Mouse (Mus musculus): Measurements from ENCODE around the gene Cyp2c23. TPM values are rescaled to one million over a fixed set of nuclear protein-coding genes. Genes with fewer than 3 reads are reported as not detected.

The Cyp2c23 gene
- polyA plus RNA-seq, 1 experiment: not detected

- WGBS: 76% methylated on average over 4 of the region's 4 CpGs
- DNase-seq (ENCODE audit: low read depth in 1 of 2, low spot score in 2 of 2): no peak
- Histone ChIP-seq H3K27ac (ENCODE audit: insufficient read depth, low read length) (no peak overlapping the region), H3K27me3 (ENCODE audit: control insufficient read depth, insufficient read depth, low read length) (no peaks in the 10 kb centered on the region), H3K36me3 (ENCODE audit: control insufficient read depth, insufficient read depth, low read length) (no peaks in the 10 kb centered on the region), H3K4me3 (ENCODE audit: extremely low read depth, insufficient read depth, insufficient read length) (no peak overlapping the region), H3K4me1 (ENCODE audit: control insufficient read depth, insufficient read depth, insufficient read length) (no peaks in the 10 kb centered on the region)
- TF ChIP-seq CTCF (IDR thresholded peaks at IDR 0.05; ENCODE audit: extremely low read depth, insufficient read depth, insufficient read length, insufficient replicate concordance): no peak
- TF ChIP-seq POLR2A (IDR thresholded peaks at IDR 0.05; ENCODE audit: low read depth, low read length): no peak
Measured at GRCm38 (mm10) chr19:43992464-43992863, 36.5 kb downstream of the Cyp2c23 start.

- no peak for DNase-seq (ENCODE audit: low read depth in 1 of 2, low spot score in 2 of 2)
- TF ChIP-seq CTCF (IDR thresholded peaks at IDR 0.05; ENCODE audit: extremely low read depth, insufficient read depth, insufficient read length, insufficient replicate concordance) (no peak), POLR2A (IDR thresholded peaks at IDR 0.05; ENCODE audit: low read depth, low read length) (no peak)
- no peaks in the 10 kb centered on the region; the same call in 1 of the 2 replicates for H3K27me3 ChIP-seq (ENCODE audit: control insufficient read depth, insufficient read depth, low read length)
- WGBS: 87% methylated on average over 8 of the region's 8 CpGs
- H3K4me1 ChIP-seq (ENCODE audit: control insufficient read depth, insufficient read depth, insufficient read length): no peaks in the 10 kb centered on the region
- H3K4me3 ChIP-seq (ENCODE audit: extremely low read depth, insufficient read depth, insufficient read length): no peak overlapping the region
- H3K27ac ChIP-seq (ENCODE audit: insufficient read depth, low read length): no peak overlapping the region
- no peaks in the 10 kb centered on the region for H3K36me3 ChIP-seq (ENCODE audit: control insufficient read depth, insufficient read depth, low read length)
Measured at GRCm38 (mm10) chr19:43990362-43990761, 38.6 kb downstream of the Cyp2c23 start.

- no peak within 1 kb of the TSS for H3K4me3 ChIP-seq (ENCODE audit: extremely low read depth, insufficient read depth, insufficient read length)
- no peaks in the 10 kb centered on the region for H3K4me1 ChIP-seq (ENCODE audit: control insufficient read depth, insufficient read depth, insufficient read length)
- H3K27me3 ChIP-seq (ENCODE audit: control insufficient read depth, insufficient read depth, low read length): no peaks in the 10 kb centered on the region; the same call in 1 of the 2 replicates
- DNase-seq (ENCODE audit: low read depth in 1 of 2, low spot score in 2 of 2): no peak
- 34% methylated on average over 30 of the region's 30 CpGs for WGBS
- no peaks in the 10 kb centered on the region for H3K36me3 ChIP-seq (ENCODE audit: control insufficient read depth, insufficient read depth, low read length)
- no peak within 1 kb of the TSS for H3K27ac ChIP-seq (ENCODE audit: insufficient read depth, low read length)
- TF ChIP-seq CTCF (IDR thresholded peaks at IDR 0.05; ENCODE audit: extremely low read depth, insufficient read depth, insufficient read length, insufficient replicate concordance) (no peak), POLR2A (IDR thresholded peaks at IDR 0.05; ENCODE audit: low read depth, low read length) (no peak)
Measured at GRCm38 (mm10) chr19:43986069-43986794, 42.8 kb downstream of the Cyp2c23 start, which contains the start of gene Cpn1. Gene Cpn1, minus strand, starts transcription at chr19:43986556.

- Histone ChIP-seq H3K27me3 (ENCODE audit: control insufficient read depth, insufficient read depth, low read length) (no peaks in the 10 kb centered on the region; the same call in 1 of the 2 replicates), H3K4me1 (ENCODE audit: control insufficient read depth, insufficient read depth, insufficient read length) (no peaks in the 10 kb centered on the region), H3K4me3 (ENCODE audit: extremely low read depth, insufficient read depth, insufficient read length) (no peak overlapping the region), H3K27ac (ENCODE audit: insufficient read depth, low read length) (no peak overlapping the region), H3K36me3 (ENCODE audit: control insufficient read depth, insufficient read depth, low read length) (no peaks in the 10 kb centered on the region)
- TF ChIP-seq POLR2A (IDR thresholded peaks at IDR 0.05; ENCODE audit: low read depth, low read length) (no peak), CTCF (IDR thresholded peaks at IDR 0.05; ENCODE audit: extremely low read depth, insufficient read depth, insufficient read length, insufficient replicate concordance) (no peak)
- DNase-seq (ENCODE audit: low read depth in 1 of 2, low spot score in 2 of 2): no peak
- WGBS: 81% methylated on average over 5 of the region's 5 CpGs
Measured at GRCm38 (mm10) chr19:43981992-43982391, 47.0 kb downstream of the Cyp2c23 start.

- Histone ChIP-seq H3K4me3 (ENCODE audit: extremely low read depth, insufficient read depth, insufficient read length) (no peak overlapping the region), H3K4me1 (ENCODE audit: control insufficient read depth, insufficient read depth, insufficient read length) (no peaks in the 10 kb centered on the region), H3K36me3 (ENCODE audit: control insufficient read depth, insufficient read depth, low read length) (no peaks in the 10 kb centered on the region), H3K27ac (ENCODE audit: insufficient read depth, low read length) (no peak overlapping the region), H3K27me3 (ENCODE audit: control insufficient read depth, insufficient read depth, low read length) (no peaks in the 10 kb centered on the region)
- TF ChIP-seq POLR2A (IDR thresholded peaks at IDR 0.05; ENCODE audit: low read depth, low read length) (no peak), CTCF (IDR thresholded peaks at IDR 0.05; ENCODE audit: extremely low read depth, insufficient read depth, insufficient read length, insufficient replicate concordance) (no peak)
- no peak for DNase-seq (ENCODE audit: low read depth in 1 of 2, low spot score in 2 of 2)
- WGBS: 91% methylated on average over 17 of the region's 17 CpGs
Measured at GRCm38 (mm10) chr19:43980711-43981110, 48.3 kb downstream of the Cyp2c23 start.

GRCm38 (mm10) chr19:43977799-43978198 lies 51.2 kb downstream of the Cyp2c23 start:
- H3K4me3 ChIP-seq (ENCODE audit: extremely low read depth, insufficient read depth, insufficient read length): no peak overlapping the region
- DNase-seq (ENCODE audit: low read depth in 1 of 2, low spot score in 2 of 2): no peak
- no peak for TF ChIP-seq POLR2A (IDR thresholded peaks at IDR 0.05; ENCODE audit: low read depth, low read length)
- no peak for TF ChIP-seq CTCF (IDR thresholded peaks at IDR 0.05; ENCODE audit: extremely low read depth, insufficient read depth, insufficient read length, insufficient replicate concordance)
- no peaks in the 10 kb centered on the region for H3K4me1 ChIP-seq (ENCODE audit: control insufficient read depth, insufficient read depth, insufficient read length)
- 84% methylated on average over 3 of the region's 3 CpGs for WGBS
- H3K36me3 ChIP-seq (ENCODE audit: control insufficient read depth, insufficient read depth, low read length): no peaks in the 10 kb centered on the region
- H3K27ac ChIP-seq (ENCODE audit: insufficient read depth, low read length): no peak overlapping the region
- H3K27me3 ChIP-seq (ENCODE audit: control insufficient read depth, insufficient read depth, low read length): no peaks in the 10 kb centered on the region

- 78% methylated on average over 6 of the region's 6 CpGs for WGBS
- Histone ChIP-seq H3K36me3 (ENCODE audit: control insufficient read depth, insufficient read depth, low read length) (no peaks in the 10 kb centered on the region), H3K27ac (ENCODE audit: insufficient read depth, low read length) (no peak overlapping the region), H3K4me3 (ENCODE audit: extremely low read depth, insufficient read depth, insufficient read length) (no peak overlapping the region), H3K4me1 (ENCODE audit: control insufficient read depth, insufficient read depth, insufficient read length) (no peaks in the 10 kb centered on the region), H3K27me3 (ENCODE audit: control insufficient read depth, insufficient read depth, low read length) (no peaks in the 10 kb centered on the region)
- TF ChIP-seq POLR2A (IDR thresholded peaks at IDR 0.05; ENCODE audit: low read depth, low read length): no peak
- TF ChIP-seq CTCF (IDR thresholded peaks at IDR 0.05; ENCODE audit: extremely low read depth, insufficient read depth, insufficient read length, insufficient replicate concordance): no peak
- no peak for DNase-seq (ENCODE audit: low read depth in 1 of 2, low spot score in 2 of 2)
Measured at GRCm38 (mm10) chr19:43976661-43977060, 52.3 kb downstream of the Cyp2c23 start.
